Mouse (Mus musculus) heart, embryonic 11.5 days (tissue): Measurements from ENCODE around the gene Hsd17b12. TPM values are rescaled to one million over a fixed set of nuclear protein-coding genes. Genes with fewer than 3 reads are reported as not detected.

Experiments used
- ATAC-seq: fragments of 200-750 bp; cut with Nextera tagmentation; replicated peaks from 2 replicates; pipeline ENCODE4 v1.8.0; 2017; ENCODE audit warnings: moderate library complexity; ENCODE audit not compliant: insufficient number of reproducible peaks, low FRiP score, low TSS enrichment
- H3K27ac ChIP-seq: fragments of 300-500 bp; sonication (generic); 2 replicates; pipeline ENCODE4 v1.5.1; 2014; ENCODE audit warnings: mild to moderate bottlenecking, low read depth, low read length
- H3K27me3 ChIP-seq: fragments of 300-500 bp; sonication (generic); 2 replicates; pipeline ENCODE4 v1.6.1; 2014; ENCODE audit warnings: mild to moderate bottlenecking, low read length, mixed read lengths; ENCODE audit not compliant: control insufficient read depth, insufficient read depth
- H3K36me3 ChIP-seq: fragments of 300-500 bp; sonication (generic); 2 replicates; pipeline ENCODE4 v1.6.1; 2014; ENCODE audit warnings: mild to moderate bottlenecking, low read length, moderate library complexity, mixed read lengths; ENCODE audit not compliant: control insufficient read depth, insufficient read depth
- H3K4me1 ChIP-seq: fragments of 300-500 bp; sonication (generic); 2 replicates; pipeline ENCODE4 v1.6.1; 2014; ENCODE audit warnings: low read length; ENCODE audit not compliant: control insufficient read depth, insufficient read depth
- H3K4me2 ChIP-seq: fragments of 300-500 bp; sonication (generic); 2 replicates; pipeline ENCODE4 v1.6.1; 2014; ENCODE audit warnings: mild to moderate bottlenecking, moderate library complexity
- H3K4me3 ChIP-seq: fragments of 300-500 bp; sonication (generic); 2 replicates; pipeline ENCODE4 v1.5.1; 2014; ENCODE audit warnings: low read depth, low read length
- H3K9ac ChIP-seq: fragments of 300-500 bp; sonication (generic); 2 replicates; pipeline ENCODE4 v1.6.1; 2014; ENCODE audit warnings: mild to moderate bottlenecking, low read depth, low read length, moderate library complexity
- H3K9me3 ChIP-seq: fragments of 300-500 bp; sonication (generic); replicated peaks from 2 replicates; pipeline ENCODE4 v1.6.1; 2016; ENCODE audit warnings: low read length; ENCODE audit not compliant: control insufficient read depth
- WGBS: fragments of 180-500 bp; shearing (Covaris S2); extraction: QIAGEN DNeasy Blood & Tissue Kit; methylation state at CpG from one replicate; pipeline ENCODE4 v1.1.7; 2014; ENCODE audit not compliant: insufficient replicate concordance; 5-methylcytosine and 5-hydroxymethylcytosine counted together
- microRNA-seq: library from miRNA; unstranded; fragments of <30 nt; microRNA quantifications from one replicate; pipeline ENCODE4, GENCODE M21; 2016; ENCODE audit warnings: borderline number of aligned reads
- polyA plus RNA-seq: library from polyadenylated mRNA; unstranded; fragments of >200 nt; fragmentation: Nextera tagmentation; extraction: Ambion mirVana; gene quantifications from 2 replicates; pipeline ENCODE4 v1.2.1, GENCODE M21; 2014

Gene Hsd17b12
- polyA plus RNA-seq, 1 experiment from 2014 or later: 89.1 TPM

DNA sequence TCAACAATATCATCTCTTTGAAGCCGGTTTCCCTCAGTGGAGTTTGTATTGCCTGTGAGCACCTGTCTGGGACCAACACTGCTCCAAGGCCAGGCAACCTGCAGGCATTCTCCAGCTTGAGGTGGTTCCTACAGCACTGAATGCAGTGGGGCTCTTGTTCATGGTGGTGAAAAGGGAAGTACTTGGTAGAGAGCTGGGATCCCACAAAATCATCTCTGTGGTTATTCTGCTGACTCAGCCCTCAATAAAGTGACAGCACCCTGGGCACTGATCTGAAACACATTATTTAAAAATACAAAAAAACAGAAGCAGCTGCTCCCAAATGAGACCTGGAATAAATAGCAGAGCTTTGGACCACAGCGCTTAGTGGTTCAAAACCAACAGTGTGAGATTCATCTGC, 169.3 kb downstream of the Hsd17b12 start:
- H3K36me3 ChIP-seq: peaks cover 7% of the 10 kb centered on the region; the same call in 1 of the 2 replicates
- 87% methylated on average over 2 of the region's 2 CpGs for WGBS

More for the DNA sequence above, 169.3 kb downstream of the Hsd17b12 start:
- Histone ChIP-seq H3K4me1 (peaks cover 6% of the 10 kb centered on the region; the same call in 1 of the 2 replicates), H3K9me3 (no peaks in the 10 kb centered on the region), H3K4me3 (no peak overlapping the region), H3K27ac (no peak overlapping the region), H3K4me2 (no peak overlapping the region), H3K9ac (no peak overlapping the region), H3K27me3 (no peaks in the 10 kb centered on the region)
- no peak for ATAC-seq

Small RNA genes lying within 50 kb of the gene (microRNA-seq; reads per million reads assigned to microRNA genes)
- not detected for gene Gm23630

Other genes starting within 250 kb of the Hsd17b12 start
- 2.8 and 4.1 TPM in 2 replicates for gene Gm13889, start 200.8 kb downstream of the Hsd17b12 start, polyA plus RNA-seq
- not detected in 2 replicates for gene Gm27027, start 161.6 kb downstream of the Hsd17b12 start, polyA plus RNA-seq
- gene Alkbh3, start 147.2 kb downstream of the Hsd17b12 start, polyA plus RNA-seq: 58.6 and 59.8 TPM in 2 replicates
- gene Ttc17, start 248.7 kb upstream of the Hsd17b12 start, polyA plus RNA-seq: 12.4 and 13.4 TPM in 2 replicates